Mouse (Mus musculus) embryonic facial prominence, embryonic 14.5 days (tissue): ENCODE results near the gene Anks1b. TPM values are rescaled to one million over a fixed set of nuclear protein-coding genes. Genes with fewer than 3 reads are reported as not detected.

Experiments
- ATAC-seq: fragments of 200-750 bp; cut with Nextera tagmentation; 2 replicates; pipeline ENCODE4 v1.8.0; 2017; ENCODE audit warnings: low read depth, moderate number of reproducible peaks, moderate TSS enrichment
- DNase-seq: peaks from one replicate; pipeline ENCODE4 v3.0.0-alpha.2; 2015; ENCODE audit warnings: low spot score
- H3K27ac ChIP-seq: fragments of 300-500 bp; sonication (generic); replicated peaks from 2 replicates; pipeline ENCODE4 v1.5.1; 2014; ENCODE audit warnings: low read depth, mild to moderate bottlenecking, low read length, moderate library complexity
- H3K27me3 ChIP-seq: fragments of 300-500 bp; sonication (generic); replicated peaks from 2 replicates; pipeline ENCODE4 v1.6.1; 2014; ENCODE audit warnings: low read length; ENCODE audit not compliant: control insufficient read depth, insufficient read depth
- H3K36me3 ChIP-seq: fragments of 300-500 bp; sonication (generic); 2 replicates; pipeline ENCODE4 v1.6.1; 2014; ENCODE audit warnings: low read length, mixed read lengths; ENCODE audit not compliant: control insufficient read depth, insufficient read depth
- H3K4me1 ChIP-seq: fragments of 300-500 bp; sonication (generic); 2 replicates; pipeline ENCODE4 v1.6.1; 2014; ENCODE audit warnings: antibody characterized with exemption, low read length; ENCODE audit not compliant: control insufficient read depth, insufficient read depth
- H3K4me2 ChIP-seq: fragments of 300-500 bp; sonication (generic); 2 replicates; pipeline ENCODE4 v1.6.1; 2014; ENCODE audit warnings: low read depth, mild to moderate bottlenecking, low read length, moderate library complexity, mixed read lengths
- H3K4me3 ChIP-seq: fragments of 300-500 bp; sonication (generic); 2 replicates; pipeline ENCODE4 v1.5.1; 2014; ENCODE audit warnings: low read depth, mild to moderate bottlenecking, low read length
- H3K9ac ChIP-seq: fragments of 300-500 bp; sonication (generic); 2 replicates; pipeline ENCODE4 v1.6.1; 2014; ENCODE audit warnings: low read depth, mild to moderate bottlenecking, low read length, moderate library complexity, mixed read lengths
- H3K9me3 ChIP-seq: fragments of 300-500 bp; sonication (generic); 2 replicates; pipeline ENCODE4 v1.6.1; 2016; ENCODE audit warnings: low read length; ENCODE audit not compliant: control insufficient read depth
- WGBS: fragments of 180-500 bp; shearing (Covaris S2); extraction: QIAGEN DNeasy Blood & Tissue Kit; methylation state at CpG from one replicate; pipeline ENCODE4 v1.1.7; 2014; 5-methylcytosine and 5-hydroxymethylcytosine counted together
- polyA plus RNA-seq: library from polyadenylated mRNA; unstranded; fragments of >200 nt; fragmentation: Nextera tagmentation; extraction: Ambion mirVana; gene quantifications from 2 replicates; pipeline ENCODE4 v1.2.1, GENCODE M21; 2014

The Anks1b gene
- polyA plus RNA-seq, 1 experiment from 2014 or later, result 2.2 TPM

DNA sequence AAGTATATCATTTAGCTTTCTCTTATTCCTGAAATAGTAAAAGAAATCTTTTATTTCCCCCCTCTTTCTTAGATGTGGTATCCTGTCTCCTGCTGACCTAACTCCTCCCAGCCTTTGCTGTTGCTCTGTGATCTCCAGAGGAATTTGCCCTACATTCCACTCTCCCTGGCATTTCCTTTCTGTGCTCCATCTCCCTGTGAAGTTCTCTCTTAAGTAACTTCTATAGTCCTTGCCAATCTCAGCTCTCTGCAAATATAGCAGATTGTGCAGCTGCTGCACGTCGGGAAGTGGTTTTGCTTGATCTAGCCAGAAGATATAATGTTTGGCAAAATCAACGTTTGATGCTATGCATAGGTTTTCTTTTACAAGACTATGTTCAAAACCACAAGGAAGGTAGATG, 673.3 kb downstream of the Anks1b start:
- Histone ChIP-seq H3K27me3 (no peaks in the 10 kb centered on the region), H3K4me3 (no peak overlapping the region), H3K9me3 (no peaks in the 10 kb centered on the region), H3K9ac (no peak overlapping the region), H3K4me1 (no peaks in the 10 kb centered on the region), H3K4me2 (no peak overlapping the region), H3K27ac (no peak overlapping the region), H3K36me3 (no peaks in the 10 kb centered on the region)
- WGBS, result 28% methylated on average over 3 of the region's 3 CpGs
- no peak for ATAC-seq
- peak; percentile 42 for DNase-seq

DNA sequence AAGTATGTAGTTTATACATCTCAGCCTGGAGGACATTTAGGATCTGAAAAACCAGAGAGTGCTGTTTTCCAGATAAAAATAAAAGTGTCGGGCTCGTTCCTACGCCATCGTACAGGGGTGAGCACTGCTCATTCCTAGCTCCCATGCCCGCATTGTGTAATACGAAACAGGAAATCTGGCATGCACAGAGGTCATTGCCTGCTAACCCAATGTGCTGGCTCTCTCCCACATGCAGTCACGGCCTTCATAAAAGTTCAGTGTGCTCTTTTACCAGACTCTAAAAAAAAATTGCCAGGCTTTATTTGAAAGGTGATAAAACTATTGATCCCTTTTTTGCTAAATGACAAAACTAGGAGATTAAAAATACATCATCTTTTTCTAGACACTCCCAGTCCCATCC, 689.6 kb downstream of the Anks1b start:
- ATAC-seq (no peak), DNase-seq (no peak)
- no peak overlapping the region for H3K4me2 ChIP-seq
- no peak overlapping the region for H3K9ac ChIP-seq
- no peaks in the 10 kb centered on the region for H3K27me3 ChIP-seq
- no peaks in the 10 kb centered on the region for H3K9me3 ChIP-seq
- no peak overlapping the region for H3K27ac ChIP-seq
- 43% methylated on average over 7 of the region's 7 CpGs for WGBS
- no peaks in the 10 kb centered on the region for H3K36me3 ChIP-seq
- no peak overlapping the region for H3K4me3 ChIP-seq
- H3K4me1 ChIP-seq, result no peaks in the 10 kb centered on the region

DNA sequence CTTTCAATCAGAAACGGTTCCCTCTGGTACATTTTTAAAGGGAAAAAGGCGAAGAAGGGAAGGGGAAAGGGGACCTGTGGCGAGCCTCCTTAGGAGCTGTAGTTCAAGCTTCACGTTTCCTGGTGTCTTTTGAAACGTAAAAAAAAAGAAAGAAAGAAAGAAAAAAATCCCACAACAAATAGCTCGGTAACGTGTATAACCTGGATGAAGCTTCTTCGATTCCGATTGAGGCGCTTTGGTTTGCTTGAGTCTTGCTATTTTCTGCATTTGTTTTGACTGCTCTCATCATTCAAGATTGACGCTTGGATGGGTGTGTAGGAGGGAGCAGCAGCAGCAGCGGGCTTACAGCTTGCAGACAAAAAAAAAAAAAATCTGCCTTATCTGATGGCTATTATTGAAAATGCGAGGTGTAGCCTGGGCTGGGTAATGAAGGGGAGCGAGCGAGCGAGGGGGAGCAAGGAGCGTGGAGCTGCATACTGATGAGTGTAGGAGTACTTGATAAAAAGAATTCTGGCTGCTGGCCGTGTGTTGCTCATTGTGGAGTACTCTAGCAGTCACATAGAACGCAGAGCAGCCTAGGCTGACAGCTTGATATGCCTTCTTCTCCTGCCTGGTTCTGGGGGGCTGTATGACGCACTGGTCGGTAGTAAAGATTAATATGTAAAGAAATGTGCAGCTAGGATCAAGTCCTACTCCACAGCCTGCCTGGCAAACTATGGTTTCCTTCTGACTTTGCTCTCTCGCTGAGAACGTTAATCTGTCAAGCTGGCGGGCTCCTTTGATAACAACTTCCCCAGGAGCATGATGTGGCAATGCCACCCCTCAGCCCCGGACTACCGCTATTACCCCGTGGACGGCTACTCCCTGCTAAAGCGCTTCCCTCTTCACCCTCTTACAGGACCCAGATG, 703.1 kb downstream of the Anks1b start:
- ATAC-seq (peak; percentile 44; the same call in 1 of the 2 replicates), DNase-seq (peak; percentile 55)
- Histone ChIP-seq H3K27ac (no peak overlapping the region), H3K27me3 (no peaks in the 10 kb centered on the region), H3K4me3 (peak overlapping the region; percentile 27), H3K9me3 (no peaks in the 10 kb centered on the region), H3K36me3 (no peaks in the 10 kb centered on the region), H3K4me2 (peak overlapping the region; percentile 45), H3K9ac (no peak overlapping the region), H3K4me1 (0 out of 2 replicates have a peak, but pooled peaks cover 3% of the 10 kb centered on the region)
- WGBS, result 28% methylated on average over 28 of the region's 29 CpGs

DNA sequence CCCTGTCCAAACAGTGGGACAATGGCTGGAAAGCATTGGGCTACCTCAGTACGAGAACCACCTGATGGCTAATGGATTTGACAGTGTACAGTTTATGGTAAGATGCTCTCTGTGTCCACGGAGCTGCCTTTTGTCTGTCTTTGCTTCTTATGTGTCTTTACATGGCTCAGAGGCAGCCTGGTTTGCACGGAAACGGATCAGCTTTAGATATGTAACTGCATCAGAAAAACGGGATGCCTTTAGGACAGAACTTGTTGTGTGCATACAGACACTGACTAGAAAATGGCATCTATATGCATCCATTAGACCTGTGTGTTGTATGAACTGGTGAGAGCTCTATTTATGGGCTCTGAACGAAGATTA, 703.8 kb downstream of the Anks1b start:
- no peaks in the 10 kb centered on the region for H3K27me3 ChIP-seq
- peak overlapping the region; percentile 45; the same call in 1 of the 2 replicates for H3K4me2 ChIP-seq
- no peak overlapping the region for H3K9ac ChIP-seq
- ATAC-seq (no peak), DNase-seq (no peak)
- H3K27ac ChIP-seq, result no peak overlapping the region
- 71% methylated on average over 6 of the region's 6 CpGs for WGBS
- H3K4me3 ChIP-seq, result no peak overlapping the region
- no peaks in the 10 kb centered on the region for H3K36me3 ChIP-seq
- 0 out of 2 replicates have a peak, but pooled peaks cover 3% of the 10 kb centered on the region for H3K4me1 ChIP-seq
- no peaks in the 10 kb centered on the region for H3K9me3 ChIP-seq

DNA sequence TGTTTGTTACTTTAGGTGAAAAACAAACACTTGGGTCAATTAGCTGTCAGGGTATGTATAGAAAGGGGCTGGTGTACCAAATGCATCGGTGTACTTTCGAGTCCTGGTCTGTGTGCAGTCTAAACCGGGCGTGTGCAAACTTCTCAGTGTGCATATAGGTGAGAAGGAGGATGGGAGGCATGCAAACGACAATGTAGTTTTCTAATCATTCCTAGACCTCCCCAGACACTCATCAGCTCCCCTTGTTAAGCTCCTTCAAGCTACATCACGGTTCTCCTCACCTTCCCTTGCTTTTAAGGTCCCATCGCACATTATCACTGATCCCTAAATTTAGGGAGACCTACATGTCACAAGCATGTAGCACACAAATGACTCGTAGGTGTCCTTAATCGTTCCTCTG, 704.5 kb downstream of the Anks1b start:
- WGBS, result 77% methylated on average over 9 of the region's 9 CpGs
- no peaks in the 10 kb centered on the region for H3K27me3 ChIP-seq
- H3K36me3 ChIP-seq, result no peaks in the 10 kb centered on the region
- no peak for DNase-seq
- H3K9me3 ChIP-seq, result no peaks in the 10 kb centered on the region
- H3K27ac ChIP-seq, result no peak overlapping the region
- H3K9ac ChIP-seq, result no peak overlapping the region
- no peak overlapping the region for H3K4me3 ChIP-seq
- no peak for ATAC-seq
- H3K4me1 ChIP-seq, result 0 out of 2 replicates have a peak, but pooled peaks cover 3% of the 10 kb centered on the region
- no peak overlapping the region for H3K4me2 ChIP-seq

DNA sequence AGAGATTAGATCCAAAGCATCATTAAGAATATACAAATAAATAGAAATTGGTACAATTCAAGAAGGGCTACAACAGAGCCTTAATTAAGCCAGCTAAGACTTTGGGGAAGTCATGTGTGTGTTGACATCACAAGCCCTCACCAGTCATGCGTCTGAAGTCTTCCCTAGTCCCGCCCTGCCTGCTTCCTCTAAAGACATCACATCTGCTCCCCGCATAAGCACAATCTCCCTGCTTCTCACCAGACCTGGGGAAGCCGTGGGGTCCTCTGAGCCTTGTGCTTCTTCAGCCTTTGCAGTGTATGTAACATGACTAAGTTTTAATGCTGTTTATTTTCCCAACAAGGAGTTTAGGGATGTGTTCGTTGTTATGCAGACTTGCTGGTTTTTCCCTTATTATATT, 706.7 kb downstream of the Anks1b start:
- no peak overlapping the region for H3K9ac ChIP-seq
- no peak overlapping the region for H3K27ac ChIP-seq
- 77% methylated on average over 5 of the region's 5 CpGs for WGBS
- ATAC-seq (no peak), DNase-seq (no peak)
- no peaks in the 10 kb centered on the region for H3K36me3 ChIP-seq
- no peaks in the 10 kb centered on the region for H3K9me3 ChIP-seq
- 0 out of 2 replicates have a peak, but pooled peaks cover 3% of the 10 kb centered on the region for H3K4me1 ChIP-seq
- no peak overlapping the region for H3K4me3 ChIP-seq
- no peak overlapping the region for H3K4me2 ChIP-seq
- no peaks in the 10 kb centered on the region for H3K27me3 ChIP-seq

DNA sequence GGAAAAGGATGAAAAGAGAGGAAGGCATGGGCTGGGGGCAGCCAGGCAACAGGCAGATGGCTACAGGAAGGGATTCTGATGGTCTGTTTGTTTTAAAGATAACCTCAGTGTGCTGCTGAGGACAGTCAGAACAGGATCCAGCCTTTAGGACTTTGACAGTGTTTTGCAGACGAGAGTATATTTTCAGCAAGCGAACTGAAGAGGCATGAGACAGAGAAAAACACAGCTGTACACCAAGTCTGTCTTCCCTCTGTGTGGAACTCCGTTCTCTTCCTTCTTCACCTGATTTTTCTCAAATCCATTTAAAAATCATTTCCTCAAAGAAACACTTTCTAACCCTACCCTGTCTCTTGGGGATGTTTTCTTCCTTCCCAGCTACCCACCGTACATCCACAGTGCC, 710.7 kb downstream of the Anks1b start:
- no peak overlapping the region for H3K4me2 ChIP-seq
- no peaks in the 10 kb centered on the region for H3K9me3 ChIP-seq
- H3K27ac ChIP-seq, result no peak overlapping the region
- no peak overlapping the region for H3K9ac ChIP-seq
- 81% methylated on average over 4 of the region's 4 CpGs for WGBS
- H3K4me3 ChIP-seq, result no peak overlapping the region
- DNase-seq, result no peak
- H3K27me3 ChIP-seq, result no peaks in the 10 kb centered on the region
- no peaks in the 10 kb centered on the region for H3K4me1 ChIP-seq
- H3K36me3 ChIP-seq, result no peaks in the 10 kb centered on the region
- no peak for ATAC-seq

DNA sequence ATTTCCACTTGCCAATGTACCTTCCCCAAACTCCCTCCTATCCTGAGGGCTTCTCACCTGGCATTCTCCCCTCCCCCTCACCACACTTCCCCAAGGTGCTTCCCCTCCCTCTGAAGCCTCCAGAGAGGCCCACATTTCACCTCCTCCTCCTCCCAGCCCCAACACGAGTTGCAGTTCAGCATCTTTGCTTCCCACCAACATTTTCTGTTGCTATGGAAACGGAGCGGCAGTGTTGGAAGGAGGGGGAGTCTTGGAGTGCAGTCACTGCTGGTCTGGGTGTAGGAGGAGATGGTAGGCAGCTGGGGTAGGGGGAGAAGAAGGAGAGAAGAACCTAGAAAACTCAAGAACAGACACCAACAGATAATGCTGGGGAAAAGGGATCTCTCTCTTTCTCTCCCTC, 722.8 kb downstream of the Anks1b start:
- no peaks in the 10 kb centered on the region for H3K36me3 ChIP-seq
- H3K9me3 ChIP-seq, result no peaks in the 10 kb centered on the region
- peak; percentile 45 for DNase-seq
- peaks cover 3% of the 10 kb centered on the region; the same call in 1 of the 2 replicates for H3K4me1 ChIP-seq
- no peak overlapping the region for H3K27ac ChIP-seq
- 18% methylated on average over 3 of the region's 3 CpGs for WGBS
- ATAC-seq, result peak; percentile 50; the same call in 1 of the 2 replicates
- H3K27me3 ChIP-seq, result no peaks in the 10 kb centered on the region
- H3K4me3 ChIP-seq, result no peak overlapping the region
- H3K9ac ChIP-seq, result no peak overlapping the region
- no peak overlapping the region for H3K4me2 ChIP-seq

DNA sequence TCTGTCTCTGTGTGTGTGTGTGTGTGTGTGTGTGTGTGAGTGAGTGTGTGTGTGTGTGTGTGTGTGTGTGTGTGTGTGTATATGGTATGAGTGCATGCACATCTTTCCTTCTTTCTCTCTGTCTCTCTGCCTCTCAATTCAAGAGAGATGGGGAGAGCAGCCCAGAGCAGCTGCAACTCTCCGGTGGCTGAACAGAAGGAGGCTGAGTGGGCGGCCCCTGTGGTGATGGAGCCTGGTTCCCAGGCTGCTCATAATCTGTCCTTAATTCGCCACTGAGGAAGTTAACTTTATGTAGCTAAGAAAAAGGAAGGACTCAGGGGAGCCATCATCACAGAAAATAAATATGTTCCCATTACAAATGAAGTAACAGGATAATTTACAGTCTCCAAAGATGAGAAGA, 723.3 kb downstream of the Anks1b start:
- 23% methylated on average over 3 of the region's 3 CpGs for WGBS
- DNase-seq (peak; percentile 32), ATAC-seq (peak; percentile 74)
- Histone ChIP-seq H3K4me2 (no peak overlapping the region), H3K9me3 (no peaks in the 10 kb centered on the region), H3K4me3 (no peak overlapping the region), H3K27ac (no peak overlapping the region), H3K36me3 (no peaks in the 10 kb centered on the region), H3K27me3 (no peaks in the 10 kb centered on the region), H3K4me1 (peaks cover 3% of the 10 kb centered on the region; the same call in 1 of the 2 replicates), H3K9ac (no peak overlapping the region)
